Mouse (Mus musculus) heart, postnatal 25 days (tissue): ENCODE data around the gene Tysnd1. TPM values are rescaled to one million over a fixed set of nuclear protein-coding genes. Genes with fewer than 3 reads are reported as not detected.
A peak's percentile ranks its signal among the peaks of the same experiment; 100 is the strongest.

Source experiments
- DNase-seq: peaks from one replicate; pipeline ENCODE4 v3.0.0; 2022; ENCODE audit warnings: low spot score
- intact Hi-C: fragments of 180-260 bp; cut with DNase I; formaldehyde crosslinking; loops from one replicate; pipeline ENCODE4 v1.15.1; 2025
- total RNA-seq, 2 experiments: library from RNA; stranded (reverse); gene quantifications; 2 replicates each; pipeline ENCODE4 v1.2.3; 2021

Tysnd1 gene
- total RNA-seq, 2 experiments from 2014 or later: 22.5 to 22.9 TPM

DNA sequence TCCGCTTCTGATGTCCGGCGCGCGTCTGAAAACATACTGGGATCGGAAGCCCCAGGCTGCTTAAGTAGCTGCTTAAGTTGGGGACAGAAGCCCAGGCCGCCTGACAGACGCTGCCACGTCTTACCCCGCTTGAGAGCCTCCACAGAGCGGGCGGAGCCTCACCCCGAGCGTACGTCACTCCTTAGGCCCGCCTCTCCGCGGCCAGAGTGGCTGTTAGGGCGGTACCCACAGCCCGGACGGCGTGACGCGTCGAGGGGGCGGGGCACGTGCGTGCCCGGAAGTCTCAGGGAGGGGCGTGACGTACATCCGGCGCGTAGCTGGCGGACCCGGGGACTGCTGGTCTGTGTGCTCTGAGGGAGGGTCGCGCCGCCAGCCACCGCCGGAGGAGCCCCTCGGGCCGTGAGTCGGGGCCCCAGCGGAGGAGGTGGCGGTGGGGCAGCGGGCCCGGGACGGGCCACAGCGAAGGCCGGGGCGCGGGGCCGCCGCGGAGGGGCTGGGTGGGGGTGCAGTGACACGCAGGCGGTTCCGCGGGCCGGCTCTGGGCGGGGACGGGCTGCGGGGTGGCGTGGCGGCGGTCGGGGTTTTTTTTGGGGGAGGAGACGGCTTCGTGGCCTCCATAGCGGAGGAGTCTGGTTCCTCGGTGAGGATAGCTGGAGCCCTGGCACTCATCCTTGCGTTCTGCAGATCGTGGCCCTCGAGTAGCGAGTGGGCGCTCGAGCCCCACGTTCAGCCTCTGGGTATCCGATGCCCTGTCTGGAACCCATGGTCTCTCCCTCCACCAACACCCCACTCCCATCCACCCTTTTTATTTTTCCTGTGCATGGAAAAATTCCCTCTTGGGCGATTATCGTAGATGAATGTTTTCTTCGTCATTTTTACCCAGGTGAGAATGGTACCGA, 15.1 kb upstream of the Tysnd1 start, which contains the start of gene Sar1a:
Gene Sar1a (plus strand): TSS at position 285 of the 899 bp plus-strand sequence.
- DNase-seq: peak; percentile 97
- intact Hi-C loops: no loop called here

DNA sequence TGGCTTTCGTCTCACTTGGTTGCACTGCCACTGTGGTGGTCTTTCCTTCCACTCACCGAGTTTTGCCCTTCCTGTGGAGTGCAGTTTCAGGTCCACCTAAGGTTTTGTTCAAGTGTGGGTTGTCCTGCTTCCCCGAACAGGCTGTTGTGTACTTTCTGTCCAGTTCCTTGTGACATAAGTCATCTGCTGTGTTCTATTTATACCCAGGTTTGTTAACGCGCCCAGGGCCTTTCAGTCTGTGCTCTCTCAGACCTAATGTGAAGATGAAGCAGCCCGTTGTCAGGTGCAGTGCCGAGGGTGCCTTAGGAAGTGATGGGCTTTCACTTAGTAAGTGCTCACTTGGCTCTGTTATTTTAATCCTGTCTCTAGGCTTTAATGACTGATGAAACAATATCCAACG, 5.9 kb upstream of the Tysnd1 start:
- intact Hi-C loops: no loop called here
- no peak for DNase-seq

DNA sequence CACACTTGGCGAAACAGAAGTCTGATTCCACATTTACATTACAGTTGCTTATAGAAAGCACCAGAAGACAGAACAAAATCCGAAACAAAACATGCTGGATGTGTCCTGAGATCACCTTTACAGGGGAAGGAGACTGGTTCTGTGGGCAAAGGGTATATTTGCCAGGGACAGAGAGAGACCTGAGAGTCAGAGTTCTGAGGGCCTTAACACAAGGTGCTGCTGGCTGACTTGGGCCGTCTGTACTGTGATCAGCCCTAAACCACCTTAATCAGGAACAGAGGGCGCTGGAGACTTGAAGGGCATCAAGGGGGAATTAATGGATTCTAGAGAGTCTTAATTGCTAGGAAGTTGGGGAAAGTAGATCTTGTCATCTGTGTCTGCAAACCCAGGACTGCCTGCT, 1.8 kb upstream of the Tysnd1 start:
- intact Hi-C loops: no loop called here
- DNase-seq: no peak

DNA sequence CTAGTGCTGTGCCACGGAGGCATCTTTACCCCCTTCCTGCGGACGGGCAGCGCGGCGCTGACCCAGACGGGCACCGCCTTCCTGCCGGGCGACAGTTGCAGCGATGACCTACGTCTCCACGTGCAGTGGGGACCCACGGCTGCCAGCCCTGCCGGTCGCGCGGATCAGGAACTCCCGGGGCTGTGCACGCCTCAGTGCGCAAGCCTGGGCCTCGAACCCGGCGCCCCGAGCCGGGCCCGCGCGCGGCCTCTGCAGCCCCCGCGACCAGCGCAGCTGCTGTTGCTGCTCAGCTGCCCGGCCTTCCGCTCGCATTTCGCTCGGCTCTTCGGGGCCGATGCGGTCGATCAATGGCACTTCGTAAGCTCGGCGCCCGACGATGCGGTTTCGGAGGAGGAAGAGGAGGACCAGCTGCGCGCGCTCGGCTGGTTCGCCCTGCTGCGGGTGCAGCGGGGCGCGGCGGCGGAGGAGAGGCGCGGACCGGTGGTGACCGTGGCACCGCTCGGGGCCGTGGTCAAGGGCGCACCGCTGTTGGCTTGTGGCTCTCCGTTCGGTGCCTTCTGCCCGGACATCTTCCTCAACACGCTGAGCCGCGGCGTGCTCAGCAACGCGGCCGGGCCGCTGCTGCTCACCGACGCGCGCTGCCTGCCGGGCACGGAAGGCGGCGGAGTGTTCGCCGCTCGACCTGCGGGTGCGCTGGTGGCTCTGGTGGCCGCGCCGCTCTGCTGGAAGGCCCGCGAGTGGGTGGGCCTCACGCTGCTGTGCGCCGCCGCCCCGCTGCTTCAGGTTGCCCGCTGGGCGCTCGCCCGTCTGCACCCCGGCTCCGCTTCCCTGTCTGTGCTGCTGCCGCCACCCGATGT, 617 bp downstream of the Tysnd1 start:
- intact Hi-C loops: no loop called here
- DNase-seq: no peak

DNA sequence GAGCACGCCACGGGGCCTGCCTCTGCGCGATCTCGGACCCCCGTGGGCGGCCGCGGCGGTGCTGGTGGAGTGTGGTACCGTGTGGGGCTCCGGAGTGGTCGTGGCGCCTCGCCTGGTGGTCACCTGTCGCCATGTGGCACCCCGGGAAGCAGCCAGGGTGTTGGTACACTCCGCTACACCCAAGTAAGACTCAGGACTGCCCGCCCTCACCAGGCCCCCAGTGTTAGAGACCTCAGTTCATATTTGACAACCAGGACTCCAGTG, 1.2 kb downstream of the Tysnd1 start:
- intact Hi-C loops: no loop called here
- no peak for DNase-seq

DNA sequence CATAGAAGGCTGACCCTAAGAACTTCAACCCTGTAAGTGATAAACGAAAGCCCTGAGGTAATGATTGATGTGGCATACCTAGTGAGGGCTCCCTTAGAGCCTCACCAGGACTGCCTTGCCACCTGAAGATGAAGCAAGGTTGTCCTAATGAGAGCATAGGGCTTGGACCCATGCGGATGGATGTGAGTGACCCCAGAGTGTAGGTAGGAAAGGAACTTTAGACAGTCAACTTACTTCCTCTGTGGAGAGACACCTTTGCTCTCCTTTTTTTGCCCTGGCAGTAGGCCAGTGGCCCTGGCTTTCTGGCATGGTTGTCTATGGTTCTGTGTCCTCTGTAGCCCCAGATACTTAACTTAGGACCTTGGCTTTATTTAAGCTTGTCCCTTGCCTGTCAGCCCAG, 1.7 kb downstream of the Tysnd1 start:
- intact Hi-C loops: no loop called here
- no peak for DNase-seq

DNA sequence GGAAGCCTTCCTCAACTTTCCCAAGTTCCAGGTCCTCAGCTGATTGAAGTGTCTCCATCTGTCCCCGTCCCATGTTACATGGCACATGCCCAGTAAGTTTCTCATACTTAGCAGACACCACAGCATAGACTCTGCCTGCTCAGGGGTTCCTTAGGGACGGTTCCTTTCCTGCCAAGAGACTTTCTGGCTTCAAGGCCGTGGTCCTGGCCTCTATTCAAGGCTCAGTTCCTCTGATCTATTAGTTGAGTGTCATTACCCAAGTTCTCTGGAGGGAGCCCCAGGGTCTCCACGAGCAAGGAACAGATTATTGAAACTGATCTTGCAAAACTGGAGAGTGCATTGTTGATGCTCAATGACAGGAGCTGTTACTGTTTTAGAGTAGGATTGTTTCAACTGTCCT, 9.3 kb downstream of the Tysnd1 start:
- intact Hi-C loops: no loop called here
- DNase-seq: no peak

DNA sequence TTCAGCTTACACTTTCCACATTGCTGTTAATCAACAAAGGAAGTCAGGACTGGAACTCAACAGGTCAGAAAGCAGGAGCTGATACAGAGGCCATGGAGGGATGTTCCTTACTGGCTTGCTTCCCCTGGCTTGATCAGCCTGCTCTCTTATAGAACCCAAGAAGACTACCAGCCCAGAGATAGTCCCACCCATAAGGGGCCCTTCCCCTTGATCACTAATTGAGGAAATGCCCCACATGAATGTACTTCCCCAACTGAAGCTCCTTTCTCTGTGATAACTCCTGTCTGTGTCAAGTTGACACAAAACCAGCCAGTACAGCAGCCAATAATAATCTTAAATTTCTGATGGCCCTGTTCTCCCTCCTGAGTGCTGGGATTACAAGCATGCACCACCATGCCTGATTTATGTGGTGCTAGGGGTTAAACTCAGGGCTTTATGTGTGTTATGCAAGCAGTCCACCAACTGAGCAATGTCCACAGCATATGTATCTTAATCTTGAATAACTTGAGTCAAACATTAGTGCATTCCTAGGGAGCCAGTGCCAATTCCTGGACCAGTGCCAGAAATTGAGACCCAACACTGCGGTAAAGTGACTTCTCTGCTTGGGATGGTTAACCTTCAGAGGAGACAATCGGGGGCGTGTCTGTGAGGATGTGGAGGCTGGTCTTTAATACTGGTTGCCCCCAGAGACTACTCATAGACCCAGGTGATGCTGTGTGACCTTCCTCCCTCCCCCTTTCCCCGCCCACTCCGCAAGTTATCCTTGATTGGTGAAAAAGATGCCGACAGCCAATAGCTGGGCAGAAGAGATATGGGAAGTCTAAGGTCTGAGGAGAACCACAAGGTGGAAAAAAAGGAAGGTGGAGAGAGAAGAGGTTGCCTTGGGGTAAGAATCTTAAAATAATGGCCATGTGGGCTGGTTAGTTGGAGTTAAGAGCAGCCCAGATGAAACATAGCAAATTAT, 11.4 kb downstream of the Tysnd1 start:
- intact Hi-C loops: no loop called here
- no peak for DNase-seq

DNA sequence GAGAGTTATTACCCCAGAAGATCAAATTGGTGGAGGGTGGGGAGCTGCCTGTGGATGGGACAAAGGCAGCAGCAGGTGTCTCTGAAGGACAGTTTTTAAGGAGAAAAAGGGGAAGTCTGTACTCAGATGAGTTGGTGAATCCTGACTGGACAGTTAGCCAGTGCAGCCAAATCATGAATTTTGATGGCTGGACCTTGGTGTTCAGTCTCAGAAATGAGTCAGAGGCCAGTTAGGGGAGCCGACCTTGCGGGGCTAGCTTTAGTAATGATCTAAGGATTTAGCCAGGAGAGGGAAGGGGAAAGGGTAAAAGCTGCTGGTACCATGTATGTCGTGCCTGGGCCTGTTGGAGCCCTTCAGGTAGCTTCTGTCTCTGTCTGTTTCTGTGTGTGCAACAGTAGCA, 18.3 kb downstream of the Tysnd1 start:
- intact Hi-C loops: no loop called here
- no peak for DNase-seq

DNA sequence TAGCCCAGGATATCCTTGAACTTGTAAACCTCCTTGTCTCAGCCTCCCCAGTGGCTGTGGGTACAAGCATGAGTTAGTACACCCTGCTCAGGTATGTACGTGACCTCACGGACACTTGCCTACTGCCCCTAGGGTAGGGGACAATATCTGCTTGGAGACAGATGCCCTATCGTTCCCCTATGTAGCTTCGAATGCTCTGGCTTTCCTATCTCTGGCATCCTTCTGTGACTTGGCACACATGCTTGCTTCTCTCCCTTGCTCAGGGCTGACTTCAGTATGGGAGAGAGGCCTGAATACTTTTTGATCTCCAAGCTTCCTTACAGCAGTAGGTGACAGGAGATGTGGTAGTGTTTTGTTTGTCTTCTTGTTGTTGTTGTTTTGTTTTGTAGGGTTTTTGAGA, 18.8 kb downstream of the Tysnd1 start:
- intact Hi-C loops: no loop called here
- DNase-seq: no peak

DNA sequence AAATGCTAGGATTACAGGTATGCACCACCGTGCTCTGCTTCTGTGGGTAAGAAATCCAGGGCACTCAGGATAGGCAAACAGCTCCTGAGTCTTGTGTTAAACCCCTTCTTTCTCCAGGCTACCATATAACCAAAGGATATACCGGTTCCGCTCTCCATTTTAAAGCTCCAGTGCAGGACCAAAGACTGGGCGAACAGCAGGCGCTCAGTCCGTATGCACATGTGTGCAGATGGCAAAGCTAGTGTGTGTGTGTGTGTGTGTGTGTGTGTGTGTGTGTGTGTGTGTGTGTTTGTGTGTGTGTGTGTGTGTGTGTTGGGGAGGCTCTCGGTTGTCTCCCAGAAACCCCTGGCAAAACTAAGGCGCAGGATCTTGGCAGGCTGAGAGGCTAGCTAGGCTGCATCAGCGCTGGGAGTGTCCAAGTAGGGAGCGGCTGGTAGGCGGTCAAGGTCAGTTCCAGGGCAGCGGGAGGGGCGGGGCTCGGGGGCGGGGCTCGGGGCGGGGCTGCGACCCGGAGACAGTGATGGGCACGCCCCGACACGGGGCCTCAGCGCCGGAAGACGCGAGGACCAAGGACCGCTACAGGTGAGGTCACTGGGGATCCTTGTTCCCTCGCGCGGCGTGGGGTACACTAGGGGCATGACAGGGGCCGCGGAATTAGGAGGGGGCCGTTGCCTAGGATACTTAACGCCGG, 19.6 kb downstream of the Tysnd1 start, which contains the start of gene Aifm2:
Gene Aifm2 (plus strand): TSS at position 493 of the 691 bp plus-strand sequence.
- intact Hi-C loops: no loop called here
- DNase-seq: peak; percentile 51

DNA sequence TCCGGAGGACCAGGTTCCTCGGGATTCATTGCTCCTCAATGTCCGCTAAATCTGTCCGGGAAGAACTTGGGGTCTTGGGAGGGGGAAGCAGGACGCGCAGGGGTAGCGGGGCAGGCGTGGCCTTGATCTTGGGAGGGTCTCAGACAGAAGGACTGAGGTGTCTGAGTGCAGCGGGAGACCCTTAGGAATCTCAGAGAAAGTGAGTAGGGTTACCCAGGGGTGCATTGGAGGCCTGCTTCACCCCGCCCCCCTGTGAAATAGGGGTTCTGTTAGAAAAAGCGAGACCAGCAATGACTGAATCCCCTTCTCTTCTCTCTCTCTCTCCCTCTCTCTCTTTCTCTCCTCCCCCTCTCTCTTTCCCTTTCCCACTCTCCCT, 20.1 kb downstream of the Tysnd1 start:
- intact Hi-C loops: no loop called here
- no peak for DNase-seq

DNA sequence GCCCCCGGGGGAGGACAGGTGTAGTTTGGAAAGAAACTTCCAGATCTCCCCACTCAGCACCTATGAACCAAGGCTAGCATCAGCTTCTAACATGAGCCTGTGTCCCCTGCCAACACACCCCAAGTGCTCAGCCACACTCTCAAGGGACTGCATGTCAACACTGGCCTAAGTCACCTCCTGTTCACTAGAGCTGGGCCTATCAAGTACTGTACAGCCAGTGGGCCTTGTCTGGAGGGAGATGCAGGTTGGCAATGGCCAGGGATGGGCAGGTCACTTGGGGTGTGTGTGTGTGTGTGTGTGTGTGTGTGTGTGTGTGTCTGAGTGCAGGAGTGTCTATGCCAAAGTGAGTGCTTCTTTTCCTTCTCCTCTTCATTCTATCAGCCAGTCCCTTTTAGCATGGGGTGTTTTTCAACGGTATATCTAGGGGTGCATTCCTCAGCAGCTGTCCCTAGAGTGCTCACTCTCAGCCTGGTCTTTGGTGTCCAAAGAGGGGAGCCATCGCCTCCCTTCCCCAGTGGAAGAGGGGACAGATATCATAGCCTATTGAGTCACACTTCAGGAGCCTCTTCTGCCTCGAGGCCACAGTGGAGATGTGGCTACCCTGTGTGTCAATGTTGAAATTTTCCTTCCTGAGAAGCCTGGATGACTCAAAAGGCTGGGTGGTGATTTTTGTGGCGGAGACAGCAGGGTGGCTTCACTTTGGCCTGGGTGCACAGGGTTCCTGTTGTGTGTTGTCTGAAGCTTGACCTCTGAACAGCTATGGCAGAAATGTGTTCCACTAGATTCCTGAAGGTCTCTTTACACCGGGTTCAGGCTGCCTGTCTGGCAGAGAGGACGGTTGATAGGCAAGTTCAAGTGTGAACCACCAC, 20.9 kb downstream of the Tysnd1 start:
- intact Hi-C loops: no loop called here
- no peak for DNase-seq

DNA sequence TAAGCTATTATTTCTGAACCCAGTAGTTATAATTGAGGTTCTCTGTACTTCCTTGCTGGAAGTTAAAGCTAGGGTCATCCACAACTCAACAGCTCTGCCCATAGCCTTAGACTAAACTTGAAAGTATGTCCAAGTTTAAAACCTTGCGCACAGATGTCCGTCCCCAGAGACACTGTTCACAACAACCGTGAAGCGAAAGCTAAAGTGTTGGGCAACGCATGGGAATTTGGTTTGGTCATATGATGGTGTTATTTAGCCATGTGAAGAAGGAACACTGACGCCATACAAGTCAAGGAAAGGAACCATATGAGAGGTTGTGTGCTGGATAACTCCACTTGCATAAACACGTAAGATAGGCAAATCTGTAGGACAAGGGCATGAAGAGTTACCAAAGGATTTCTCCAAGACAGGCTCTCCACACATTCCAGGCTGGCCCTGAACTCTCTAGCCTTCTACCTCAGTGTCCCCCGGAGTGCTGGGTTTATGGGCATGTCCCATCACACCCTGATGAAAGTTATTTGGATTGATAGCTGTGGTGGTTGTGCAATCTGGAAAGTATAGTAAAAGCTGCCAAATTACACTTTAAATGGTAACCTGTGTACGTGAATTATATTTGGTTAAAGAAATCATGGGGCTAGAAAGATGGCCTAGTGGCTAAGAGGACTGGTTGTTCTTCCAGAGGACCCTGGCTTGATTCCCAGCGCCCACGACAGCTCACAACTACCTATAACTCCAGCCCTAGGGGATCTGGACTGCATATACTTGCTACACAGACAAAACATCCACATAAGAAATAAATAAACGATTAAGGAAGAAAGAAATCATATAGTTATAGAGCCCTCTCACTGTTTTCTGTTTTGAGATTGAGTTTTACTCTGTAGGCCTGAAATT, 22.3 kb downstream of the Tysnd1 start:
- intact Hi-C loops: no loop called here
- DNase-seq: no peak

DNA sequence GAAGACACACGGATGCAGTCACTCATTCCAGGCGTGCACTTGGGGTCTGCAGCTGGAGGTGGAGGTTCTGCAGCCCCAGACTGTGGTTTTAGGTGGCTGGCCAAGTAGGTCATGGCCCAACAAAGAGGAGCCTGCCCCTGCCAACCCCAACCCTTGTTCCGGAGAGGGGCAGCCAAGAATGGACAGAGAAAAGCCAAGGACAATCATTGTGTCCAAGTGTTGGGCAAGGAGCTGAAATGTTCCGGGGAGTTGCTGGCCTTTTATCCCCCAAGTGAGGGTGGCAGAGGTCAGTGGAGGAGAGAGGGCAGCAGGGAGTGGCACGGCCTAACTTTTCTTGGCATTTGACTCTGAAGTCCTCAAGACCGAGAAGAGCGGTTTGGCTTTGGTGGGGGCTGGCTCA, 25.0 kb downstream of the Tysnd1 start:
- no peak for DNase-seq

DNA sequence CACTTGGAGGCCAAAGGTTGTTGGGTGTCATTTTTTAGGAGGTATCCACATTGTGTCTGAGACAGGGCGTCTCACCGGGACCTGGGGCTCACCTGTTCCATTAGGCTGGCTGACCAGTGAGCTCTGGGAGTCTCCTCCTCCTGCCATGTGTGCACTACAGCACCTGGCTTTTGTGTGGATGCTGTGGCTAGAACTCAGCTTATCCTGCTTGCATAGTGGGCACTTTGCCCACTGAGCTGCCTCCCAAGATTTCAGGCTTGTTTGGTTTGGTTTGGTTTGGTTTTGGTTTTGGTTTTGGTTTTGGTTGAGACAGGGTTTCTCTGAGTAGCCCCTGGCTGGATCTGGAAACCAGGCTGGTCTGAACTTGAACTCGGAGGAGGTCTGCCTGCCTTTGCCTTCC, 26.9 kb downstream of the Tysnd1 start:
- intact Hi-C loops: no loop called here
- no peak for DNase-seq

More for the DNA sequence above, 25.0 kb downstream of the Tysnd1 start:
- intact Hi-C loops: no loop called here

DNA sequence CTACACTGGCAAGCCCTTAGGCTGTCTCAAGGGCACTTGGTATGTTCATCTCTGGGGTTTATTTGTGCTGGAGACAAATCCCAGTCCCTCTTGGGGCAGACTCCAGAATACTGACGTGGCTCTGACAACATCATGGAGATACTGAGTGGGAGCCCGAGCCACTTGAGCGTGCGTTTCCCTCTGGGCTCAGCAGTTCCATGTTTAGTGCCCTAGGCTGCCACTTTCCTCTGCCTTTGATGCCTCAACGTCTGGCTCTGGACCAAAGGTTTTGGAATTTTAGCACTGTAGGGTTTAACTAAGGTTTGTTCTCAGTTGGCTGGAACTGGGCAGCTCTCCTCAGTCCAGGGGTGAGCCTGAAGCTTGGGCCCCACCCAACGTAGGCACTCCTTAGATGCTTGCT, 28.0 kb downstream of the Tysnd1 start:
- DNase-seq: no peak
- intact Hi-C loops: no loop called here

DNA sequence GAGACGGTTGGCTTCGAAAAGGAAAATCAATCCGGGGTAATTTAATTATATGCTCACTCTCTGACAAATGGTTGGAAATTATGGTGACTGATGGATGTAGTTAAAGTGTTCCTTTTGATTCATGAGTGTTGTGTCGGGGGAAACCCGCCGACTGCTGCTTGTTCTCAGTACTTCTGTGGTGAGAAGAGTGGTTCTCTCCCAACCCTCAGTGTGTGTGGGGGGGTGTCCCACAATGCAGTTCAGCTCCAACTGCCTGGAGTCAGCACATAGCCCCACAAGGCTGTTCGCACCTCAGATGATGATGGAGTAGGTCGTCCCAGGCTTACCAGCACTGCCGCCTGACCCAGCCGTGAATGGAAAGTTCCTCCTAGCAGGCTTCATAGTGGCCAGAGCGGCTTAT, 33.9 kb downstream of the Tysnd1 start:
- no peak for DNase-seq
- intact Hi-C loops: no loop called here
